Mouse (Mus musculus) gastrocnemius, adult 8-10 months (tissue): ENCODE measurements at regions not wholly inside any gene's neighbourhood (a gene's known extent, or its start where the extent isn't known, plus 50 kb on each side); places are given as distances from the start of the nearest gene placed in this dataset.

ENCODE experiments used
- DNase-seq, 2 experiments: peaks; one replicate each; pipeline ENCODE4 v3.0.0; 2022; ENCODE audit warnings: low spot score in 2 of 2

GRCm38 (mm10) chr1:23207843-23208242, 105.8 kb upstream of the 4933415F23Rik start:
- DNase-seq: no peak

- DNase-seq: no peak
Measured at GRCm38 (mm10) chr1:23207024-23207423, 105.0 kb upstream of the 4933415F23Rik start.

GRCm38 (mm10) chr1:23202511-23203435, 100.7 kb upstream of the 4933415F23Rik start:
- DNase-seq: no peak

GRCm38 (mm10) chr1:23200460-23200859, 98.4 kb upstream of the 4933415F23Rik start:
- DNase-seq: no peak

DNA sequence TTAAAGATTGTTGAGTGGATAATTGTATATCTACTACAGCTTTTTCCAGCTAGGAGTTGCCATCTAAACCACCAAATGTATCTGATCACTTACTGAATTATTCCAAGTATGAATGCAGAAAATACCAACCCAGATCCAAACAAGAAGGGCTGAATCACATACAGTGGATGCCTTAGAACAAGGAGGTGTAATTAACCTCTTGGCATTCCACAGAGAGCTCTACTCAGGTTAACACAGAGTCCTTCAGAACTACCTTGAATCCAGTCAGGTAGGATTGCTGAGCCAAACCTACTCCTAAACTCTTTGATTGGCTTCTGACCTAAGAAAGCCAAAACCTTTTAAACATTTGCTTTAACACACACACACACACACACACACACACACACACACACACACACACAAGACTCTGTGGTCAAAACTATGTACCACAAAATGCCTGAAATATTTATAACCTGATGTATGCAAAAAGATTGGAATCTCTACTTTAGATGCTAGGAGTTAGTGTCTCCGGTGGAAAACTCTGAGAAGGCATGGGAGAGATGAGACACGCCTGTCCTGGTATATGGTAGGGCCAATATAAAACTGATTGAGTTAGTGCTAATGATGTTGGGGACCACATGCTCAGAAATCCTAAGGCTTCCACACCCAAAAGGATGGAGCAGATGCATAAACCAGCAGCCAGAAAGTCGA, 88.4 kb upstream of the 4933415F23Rik start:
- no peak for DNase-seq

GRCm38 (mm10) chr1:23189790-23190189, 87.7 kb upstream of the 4933415F23Rik start:
- DNase-seq: no peak

GRCm38 (mm10) chr1:23188216-23188615, 86.2 kb upstream of the 4933415F23Rik start:
- no peak for DNase-seq

GRCm38 (mm10) chr1:23187446-23188206, 85.6 kb upstream of the 4933415F23Rik start:
- peak in 1 of 2 experiments; percentile 3 for DNase-seq

DNA sequence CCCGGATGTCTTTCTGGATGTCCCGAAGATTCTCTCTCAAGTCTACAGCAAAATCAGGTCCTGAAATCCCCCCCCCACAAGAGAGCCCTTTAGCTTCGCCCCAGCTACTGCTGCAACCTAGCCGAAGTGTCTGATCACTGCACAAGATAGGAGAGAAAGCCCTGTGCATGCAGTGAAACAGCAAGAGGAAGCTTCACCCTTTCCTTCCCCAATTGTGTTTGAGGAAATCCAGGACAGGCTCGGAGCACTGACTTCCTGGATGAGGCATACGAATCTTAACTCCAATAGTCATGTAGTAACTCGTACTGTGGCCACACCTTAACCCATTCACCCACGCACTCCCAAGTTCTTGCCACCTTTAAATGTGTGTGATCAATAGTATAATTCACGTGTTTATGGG, 82.7 kb upstream of the 4933415F23Rik start:
- no peak for DNase-seq

- no peak for DNase-seq
Measured at GRCm38 (mm10) chr1:23182541-23182940, 80.5 kb upstream of the 4933415F23Rik start.

GRCm38 (mm10) chr1:23178335-23178974, 76.4 kb upstream of the 4933415F23Rik start:
- DNase-seq: no peak

DNA sequence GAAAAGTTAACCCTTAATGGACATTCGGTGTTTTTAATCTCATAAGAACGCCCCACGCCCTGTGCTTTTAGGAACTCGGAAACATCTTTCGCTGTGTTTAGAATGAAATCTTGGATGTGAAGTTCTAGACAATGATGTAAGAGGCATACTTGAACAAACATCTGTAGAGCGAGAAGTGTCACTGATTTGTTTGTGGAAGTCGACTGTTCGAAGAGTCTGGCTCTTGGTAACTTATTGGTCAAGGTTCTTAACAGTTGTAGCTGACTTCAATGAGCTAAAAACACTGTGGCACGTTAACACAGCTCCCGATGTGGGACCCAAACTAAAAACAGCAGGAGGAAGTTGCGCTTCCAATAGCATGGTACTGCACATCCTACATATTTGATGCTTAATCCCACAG, 72.0 kb upstream of the 4933415F23Rik start:
- no peak for DNase-seq

DNA sequence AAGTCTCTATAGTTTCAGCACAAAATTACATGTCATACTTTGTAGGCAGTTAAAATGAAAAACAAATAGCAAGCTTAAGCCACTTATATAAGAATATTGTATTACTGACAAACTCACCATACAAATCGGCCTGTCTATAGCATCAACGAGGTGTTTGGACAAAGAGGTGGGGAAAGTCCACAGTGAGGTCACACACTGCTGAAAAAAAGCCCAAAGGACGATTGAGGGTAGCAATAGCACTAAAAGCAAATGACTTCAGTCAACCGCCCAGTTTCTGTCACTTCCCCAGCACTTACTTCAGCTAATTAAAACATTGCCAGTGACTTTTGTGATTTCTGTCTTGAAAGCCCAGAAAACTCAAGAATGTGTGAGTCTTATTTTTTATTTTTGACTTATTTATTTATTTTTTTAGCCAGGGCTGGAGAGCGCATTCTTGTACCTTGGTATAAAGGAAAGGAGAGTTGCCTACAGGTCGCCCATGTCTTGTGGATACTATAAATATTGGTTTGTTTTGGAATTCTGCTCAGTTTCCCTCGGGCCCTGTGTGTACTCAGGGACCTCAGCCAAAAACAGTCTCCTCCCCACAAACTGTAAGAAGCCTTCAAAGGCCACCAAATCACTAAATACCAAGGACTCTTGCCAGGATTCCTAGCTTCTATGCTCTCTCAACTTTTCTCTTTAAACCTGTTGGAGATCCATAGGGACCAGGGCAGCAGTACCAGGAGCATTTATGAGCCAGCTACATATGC, 71.2 kb upstream of the 4933415F23Rik start:
- no peak for DNase-seq

DNA sequence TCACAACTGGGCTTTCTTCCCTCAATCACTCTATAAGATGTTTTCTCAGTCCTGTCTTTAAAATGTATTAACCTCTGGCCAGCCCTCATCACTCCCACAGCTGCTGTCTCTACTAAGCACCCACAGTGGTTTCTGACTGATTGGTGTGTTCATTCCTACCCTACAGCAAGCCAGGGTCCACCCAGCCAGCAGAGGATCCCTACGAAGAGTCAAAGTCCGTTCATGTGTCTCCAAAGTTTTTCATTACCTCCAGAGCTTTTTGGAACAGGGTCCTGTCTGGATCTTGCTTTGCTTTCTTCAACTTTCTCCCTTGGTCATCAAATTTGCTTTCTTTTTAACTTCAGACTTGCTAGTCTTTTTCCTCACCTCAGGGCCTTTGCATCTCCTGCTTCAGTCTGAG, 69.3 kb upstream of the 4933415F23Rik start:
- DNase-seq: no peak

DNA sequence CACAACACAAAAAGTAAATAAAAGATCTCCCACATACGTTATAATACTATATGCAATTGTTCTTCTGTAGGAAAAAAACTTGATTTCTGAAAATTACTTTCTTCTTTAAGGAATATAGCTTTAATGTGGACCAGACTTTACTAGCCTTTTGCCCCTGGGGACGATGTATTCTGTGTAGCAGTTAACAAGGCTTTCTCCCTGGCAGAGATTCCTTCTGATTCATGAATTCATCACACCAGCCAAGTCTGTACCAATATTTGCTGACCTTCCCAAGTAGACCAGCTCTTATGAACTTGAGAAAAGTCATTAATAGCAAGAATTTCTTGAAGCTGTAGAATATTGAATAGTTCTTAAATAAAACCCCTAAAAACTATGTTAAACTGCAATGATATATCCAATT, 68.7 kb upstream of the 4933415F23Rik start:
- no peak for DNase-seq

- DNase-seq: no peak
Measured at GRCm38 (mm10) chr1:23168504-23168903, 66.5 kb upstream of the 4933415F23Rik start.

DNA sequence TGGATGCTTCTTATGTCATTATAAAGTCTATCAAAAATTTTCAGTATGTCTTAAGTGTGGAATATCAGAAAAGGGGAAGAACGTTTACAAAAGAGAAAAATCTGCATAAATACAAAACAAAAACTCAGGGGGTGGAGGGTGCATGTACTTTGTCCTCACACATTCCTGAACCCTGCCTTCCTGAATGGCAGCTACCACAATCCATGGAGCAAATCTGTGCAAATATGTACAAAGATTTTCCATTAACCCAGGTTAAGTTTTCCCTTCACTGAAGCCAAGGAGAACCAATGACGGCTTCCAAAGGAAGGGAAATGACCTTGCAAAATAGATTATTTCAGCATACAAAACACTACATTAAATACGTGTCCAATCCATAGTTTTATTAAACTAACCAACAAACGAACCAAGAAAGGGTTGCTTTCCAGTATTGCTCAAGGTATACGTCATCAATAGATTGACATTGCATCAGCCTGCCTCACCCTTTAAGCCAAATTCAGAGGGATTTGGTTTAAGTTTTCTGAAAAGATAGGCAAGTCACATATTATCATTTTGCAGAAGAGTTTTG, 61.4 kb upstream of the 4933415F23Rik start:
- no peak for DNase-seq

DNA sequence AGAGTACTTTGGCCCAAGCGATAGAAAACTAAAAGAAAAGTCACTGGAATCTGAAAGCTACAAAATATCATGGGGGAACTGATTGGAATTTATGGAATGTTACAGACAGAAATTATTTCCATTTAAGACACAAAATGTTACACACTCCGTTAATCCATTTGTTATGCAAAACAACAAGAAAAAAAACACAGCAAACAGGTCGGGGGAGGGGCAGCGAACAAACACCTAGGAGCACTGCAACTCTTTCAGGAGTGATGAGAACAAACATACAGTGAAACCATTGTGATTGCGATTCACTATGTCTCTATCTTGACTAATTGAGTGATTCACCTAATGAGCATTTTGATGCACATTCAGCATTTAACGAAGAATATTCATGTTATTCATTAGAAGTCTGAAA, 60.7 kb upstream of the 4933415F23Rik start:
- no peak for DNase-seq
